Mouse (Mus musculus): Measurements from ENCODE around the gene Leprot.

DNA sequence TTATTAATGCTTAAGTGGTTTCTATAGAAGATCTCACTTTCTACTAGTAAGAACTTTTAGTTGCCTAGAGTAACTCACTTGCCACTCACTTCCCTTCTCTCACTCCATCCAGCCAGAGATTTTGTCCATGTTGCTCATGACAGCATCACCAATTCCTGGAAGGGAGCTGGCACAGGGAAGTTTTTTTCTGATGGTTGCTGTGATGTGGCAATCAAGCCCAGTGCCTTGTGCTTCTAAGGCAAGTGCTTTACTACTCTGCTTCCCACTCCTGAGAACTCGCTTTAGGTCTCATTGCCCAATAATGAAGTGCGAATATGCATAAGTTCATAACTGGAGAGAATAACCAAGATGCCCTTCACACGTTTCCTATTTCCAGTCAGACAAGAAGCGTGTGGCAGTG lies 35.1 kb downstream of the Leprot start:
- TF ChIP-seq CTCF (IDR thresholded peaks at IDR 0.05; ENCODE audit: insufficient read depth, low read depth, low read length), result no peak
- TF ChIP-seq POLR2A (IDR thresholded peaks at IDR 0.05; ENCODE audit: insufficient read depth, low read depth, low read length), result no peak

Measured in olfactory bulb, adult 2 months (tissue).